Mouse (Mus musculus) left cerebral cortex, adult 2 months (tissue): Measurements from ENCODE around the gene C2cd5. TPM values are rescaled to one million over a fixed set of nuclear protein-coding genes. Genes with fewer than 3 reads are reported as not detected.

Experiments used
- DNase-seq, 2 experiments: peaks; one replicate each; pipeline ENCODE4 v3.0.0; 2021 to 2022; ENCODE audit warnings: low spot score in 2 of 2, mixed read lengths in 1 of 2; ENCODE audit errors: extremely low spot score in 1 of 2
- H3K27ac ChIP-seq: fragments of 200-600 bp; 2 replicates; pipeline ENCODE4 v1.8.1; 2022
- H3K4me3 ChIP-seq: fragments of 200-600 bp; 2 replicates; pipeline ENCODE4 v1.8.1; 2022
- CTCF ChIP-seq: fragments of 200-600 bp; IDR thresholded peaks from 2 replicates; pipeline ENCODE4 v1.8.1; 2022; ENCODE audit warnings: antibody characterized with exemption, mild to moderate bottlenecking, moderate library complexity
- intact Hi-C: fragments of 180-260 bp; cut with DNase I; formaldehyde crosslinking; loops from one replicate; pipeline ENCODE4 v1.15.1; 2025
- total RNA-seq, 2 experiments: library from RNA; stranded (reverse); gene quantifications; 2 replicates each; pipeline ENCODE4 v1.2.3; 2021

Gene C2cd5
- total RNA-seq, 2 experiments from 2014 or later, result 103 to 104 TPM

GRCm38 (mm10) chr6:143137341-143137740 lies 37.4 kb upstream of the C2cd5 start:
- intact Hi-C loops, result no loop called here

GRCm38 (mm10) chr6:143136688-143137087 lies 36.7 kb upstream of the C2cd5 start:
- no peak for DNase-seq
- intact Hi-C loops, result no loop called here
- no peak for TF ChIP-seq CTCF
- no peak overlapping the region for H3K27ac ChIP-seq
- no peak overlapping the region for H3K4me3 ChIP-seq

More at GRCm38 (mm10) chr6:143137341-143137740, 37.4 kb upstream of the C2cd5 start:
- DNase-seq, result no peak
- Histone ChIP-seq H3K27ac (no peak overlapping the region), H3K4me3 (no peak overlapping the region)
- TF ChIP-seq CTCF, result no peak

DNA sequence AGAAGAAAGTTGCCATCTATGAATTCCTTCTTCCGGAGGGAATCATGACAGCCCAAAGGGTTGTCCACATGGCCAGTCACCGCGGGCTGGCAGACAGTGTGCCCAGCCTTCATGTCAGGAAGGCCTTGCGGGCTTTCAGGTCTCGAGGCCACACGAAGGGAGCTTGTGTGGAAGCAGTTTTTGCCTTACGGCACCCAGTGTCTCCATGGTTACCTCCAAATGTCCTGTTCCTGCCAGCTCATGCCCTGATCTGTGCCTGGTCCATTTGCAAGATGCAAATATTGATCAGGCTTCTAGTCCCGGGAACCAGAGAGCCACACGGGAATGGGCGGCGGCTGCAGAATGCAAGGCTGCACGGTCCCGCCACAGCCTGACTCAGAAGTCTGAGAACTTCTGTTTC lies 35.2 kb upstream of the C2cd5 start:
- no peak for DNase-seq
- H3K4me3 ChIP-seq, result no peak overlapping the region
- intact Hi-C loops, result no loop called here
- no peak overlapping the region for H3K27ac ChIP-seq
- no peak for TF ChIP-seq CTCF

DNA sequence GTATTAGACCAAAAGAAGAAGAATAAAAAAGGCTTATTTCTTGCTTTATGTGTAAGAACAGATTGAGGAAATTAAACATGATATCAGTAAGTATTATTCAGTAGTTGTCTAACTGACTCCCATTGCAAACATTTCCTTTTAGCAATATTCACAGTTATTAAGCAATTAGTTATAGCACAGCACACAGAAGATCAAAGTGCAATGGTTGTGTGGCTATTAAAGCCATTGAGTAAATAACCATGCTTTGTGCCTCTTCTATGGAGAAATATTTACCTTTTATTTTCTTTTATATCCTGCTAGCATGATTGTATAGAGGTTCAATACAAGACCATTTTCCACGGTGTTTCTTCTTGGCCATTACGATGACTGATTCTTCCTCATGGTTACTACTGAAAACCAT lies 33.2 kb upstream of the C2cd5 start:
- no peak for DNase-seq
- no peak for TF ChIP-seq CTCF
- H3K27ac ChIP-seq, result no peak overlapping the region
- H3K4me3 ChIP-seq, result no peak overlapping the region
- intact Hi-C loops, result no loop called here

- no peak for DNase-seq
- H3K27ac ChIP-seq, result no peak overlapping the region
- intact Hi-C loops, result no loop called here
- TF ChIP-seq CTCF, result no peak
- H3K4me3 ChIP-seq, result no peak overlapping the region
Observed at GRCm38 (mm10) chr6:143131895-143132652, 32.1 kb upstream of the C2cd5 start.

- no peak for TF ChIP-seq CTCF
- no peak for DNase-seq
- H3K4me3 ChIP-seq, result no peak overlapping the region
Observed at GRCm38 (mm10) chr6:143130411-143130810, 30.5 kb upstream of the C2cd5 start.

DNA sequence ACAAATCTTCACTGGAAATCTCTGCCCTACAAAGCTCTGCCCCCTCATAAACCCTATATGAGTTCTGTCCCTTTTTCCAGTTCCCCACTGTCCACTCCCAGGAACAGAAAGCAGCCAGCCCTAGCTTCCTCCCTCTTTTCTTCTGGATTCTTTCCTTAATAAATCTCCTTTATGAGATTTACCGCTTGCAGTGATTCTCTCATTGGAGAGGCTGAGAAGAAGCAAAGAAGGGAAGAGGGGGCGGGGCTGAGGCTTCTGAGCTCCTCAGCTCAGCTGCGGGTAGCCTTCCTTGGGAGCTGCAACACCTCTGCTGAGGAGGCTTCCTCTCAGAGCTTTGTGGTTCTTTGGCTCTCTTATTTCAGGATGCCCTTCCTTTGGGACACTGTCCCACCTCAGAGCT lies 30.0 kb upstream of the C2cd5 start:
- no peak for TF ChIP-seq CTCF

More at GRCm38 (mm10) chr6:143130411-143130810, 30.5 kb upstream of the C2cd5 start:
- H3K27ac ChIP-seq, result no peak overlapping the region
- intact Hi-C loops, result no loop called here

GRCm38 (mm10) chr6:143129466-143129865 lies 29.5 kb upstream of the C2cd5 start:
- Histone ChIP-seq H3K27ac (no peak overlapping the region), H3K4me3 (no peak overlapping the region)
- intact Hi-C loops, result no loop called here
- no peak for DNase-seq
- no peak for TF ChIP-seq CTCF

More for the DNA sequence above, 30.0 kb upstream of the C2cd5 start:
- intact Hi-C loops, result no loop called here
- no peak overlapping the region for H3K27ac ChIP-seq
- DNase-seq, result no peak
- H3K4me3 ChIP-seq, result no peak overlapping the region

DNA sequence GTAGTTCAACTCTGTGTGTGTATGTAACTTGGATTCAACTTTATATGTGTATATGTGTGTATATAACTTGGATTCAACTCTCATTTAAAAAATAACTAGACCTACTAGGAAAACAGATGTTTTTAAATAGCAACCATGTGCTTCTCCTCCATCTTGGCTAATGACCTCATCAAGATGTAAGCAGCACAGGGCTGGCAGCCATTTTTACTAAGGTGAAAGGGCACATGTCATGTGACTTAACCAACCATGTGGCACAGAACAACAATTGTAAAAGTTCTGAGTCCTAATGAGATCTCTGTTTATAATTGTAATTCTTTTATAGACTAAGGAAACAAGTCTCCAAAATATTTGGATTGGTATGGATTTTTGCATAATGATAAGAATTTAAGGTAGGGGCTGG lies 25.8 kb upstream of the C2cd5 start:
- Histone ChIP-seq H3K27ac (no peak overlapping the region), H3K4me3 (no peak overlapping the region)
- no peak for DNase-seq
- no peak for TF ChIP-seq CTCF
- intact Hi-C loops, result no loop called here

DNA sequence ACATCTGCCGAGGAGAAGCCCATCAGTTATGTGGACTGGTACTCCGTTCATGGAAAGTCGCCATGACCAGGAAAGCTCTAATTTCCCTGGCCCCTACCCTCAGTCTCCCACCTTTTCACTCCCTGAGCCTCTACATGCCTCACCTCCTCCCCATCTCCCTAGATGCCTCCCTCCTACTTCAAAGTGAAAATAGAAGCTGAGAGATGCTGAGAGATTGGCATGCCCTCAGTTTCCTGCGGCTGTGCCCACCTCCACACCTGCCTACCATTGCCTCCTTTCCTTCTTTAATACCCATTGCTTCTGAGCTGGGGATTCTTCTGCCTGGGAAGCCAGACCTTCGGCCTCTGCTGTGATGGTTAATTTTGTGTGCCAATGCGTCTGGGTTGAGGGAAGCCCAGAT lies 19.4 kb upstream of the C2cd5 start:
- no peak for DNase-seq
- no peak for TF ChIP-seq CTCF
- intact Hi-C loops, result no loop called here
- H3K27ac ChIP-seq, result no peak overlapping the region
- H3K4me3 ChIP-seq, result no peak overlapping the region

GRCm38 (mm10) chr6:143116779-143117178 lies 16.8 kb upstream of the C2cd5 start:
- intact Hi-C loops, result no loop called here
- no peak overlapping the region for H3K27ac ChIP-seq

GRCm38 (mm10) chr6:143115505-143115904 lies 15.6 kb upstream of the C2cd5 start:
- intact Hi-C loops, result no loop called here
- H3K27ac ChIP-seq, result no peak overlapping the region
- H3K4me3 ChIP-seq, result no peak overlapping the region
- no peak for TF ChIP-seq CTCF
- no peak for DNase-seq

More at GRCm38 (mm10) chr6:143116779-143117178, 16.8 kb upstream of the C2cd5 start:
- DNase-seq, result no peak
- no peak for TF ChIP-seq CTCF
- no peak overlapping the region for H3K4me3 ChIP-seq

DNA sequence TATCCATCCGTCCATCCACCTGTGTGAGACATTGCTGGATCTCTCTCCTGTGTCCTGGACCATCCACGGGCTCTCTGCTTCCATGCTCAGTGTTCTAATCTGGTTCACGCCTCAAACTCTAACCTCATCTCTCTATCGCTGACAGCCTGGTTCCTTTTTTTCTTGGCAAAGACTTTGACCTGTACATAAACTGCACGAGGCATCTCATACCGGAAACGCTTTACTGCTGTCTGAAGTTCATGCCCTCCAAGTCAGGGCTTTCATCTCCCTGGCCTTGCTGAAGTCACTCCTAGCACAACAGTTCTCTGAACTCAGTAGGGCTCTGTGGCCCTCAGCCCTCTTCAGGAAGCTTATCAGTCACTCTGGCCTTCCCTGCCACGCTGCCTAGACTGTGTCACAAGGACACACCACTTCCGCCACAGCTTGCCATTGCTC lies 15.1 kb upstream of the C2cd5 start:
- no peak for TF ChIP-seq CTCF
- Histone ChIP-seq H3K27ac (no peak overlapping the region), H3K4me3 (no peak overlapping the region)
- no peak for DNase-seq
- intact Hi-C loops, result no loop called here
